Mouse (Mus musculus) hindbrain, embryonic 16.5 days (tissue): ENCODE data around the gene Siglece. TPM values are rescaled to one million over a fixed set of nuclear protein-coding genes. Genes with fewer than 3 reads are reported as not detected.
"Not testable (repeated sequence)": the region's sequence is repeated elsewhere in the genome, so short reads cannot be mapped to it uniquely, and the experiment has no call there.

Experiments used
- ATAC-seq: fragments of 200-750 bp; cut with Nextera tagmentation; 2 replicates; pipeline ENCODE4 v1.8.0; 2017; ENCODE audit warnings: moderate TSS enrichment, moderate library complexity
- H3K27ac ChIP-seq: fragments of 300-500 bp; sonication (generic); 2 replicates; pipeline ENCODE4 v1.5.1; 2014; ENCODE audit warnings: low read depth, mild to moderate bottlenecking, control low read depth, low read length, moderate library complexity
- H3K27me3 ChIP-seq: fragments of 300-500 bp; sonication (generic); replicated peaks from 2 replicates; pipeline ENCODE4 v1.6.1; 2014; ENCODE audit warnings: low read length; ENCODE audit not compliant: control insufficient read depth, insufficient read depth
- H3K36me3 ChIP-seq: fragments of 300-500 bp; sonication (generic); 2 replicates; pipeline ENCODE4 v1.6.1; 2014; ENCODE audit warnings: mild to moderate bottlenecking, low read length, moderate library complexity, mixed read lengths; ENCODE audit not compliant: control insufficient read depth, insufficient read depth
- H3K4me1 ChIP-seq: fragments of 300-500 bp; sonication (generic); 2 replicates; pipeline ENCODE4 v1.6.1; 2014; ENCODE audit warnings: low read depth, low read length; ENCODE audit not compliant: control insufficient read depth, insufficient read depth
- H3K4me2 ChIP-seq: fragments of 300-500 bp; sonication (generic); 2 replicates; pipeline ENCODE4 v1.6.1; 2014; ENCODE audit warnings: mild to moderate bottlenecking, low read length, control low read depth, moderate library complexity
- H3K4me3 ChIP-seq: fragments of 300-500 bp; sonication (generic); 2 replicates; pipeline ENCODE4 v1.5.1; 2014; ENCODE audit warnings: mild to moderate bottlenecking, low read length, control low read depth, moderate library complexity
- H3K9ac ChIP-seq: fragments of 300-500 bp; sonication (generic); 2 replicates; pipeline ENCODE4 v1.6.1; 2014; ENCODE audit warnings: low read depth, mild to moderate bottlenecking, control low read depth, low read length, moderate library complexity
- H3K9me3 ChIP-seq: fragments of 300-500 bp; sonication (generic); 2 replicates; pipeline ENCODE4 v1.6.1; 2014; ENCODE audit warnings: mild to moderate bottlenecking, low read length, moderate library complexity; ENCODE audit not compliant: control insufficient read depth
- WGBS: fragments of 180-500 bp; shearing (Covaris S2); extraction: QIAGEN DNeasy Blood & Tissue Kit; methylation state at CpG from one replicate; pipeline ENCODE4 v1.1.7; 2014; 5-methylcytosine and 5-hydroxymethylcytosine counted together
- polyA plus RNA-seq: library from polyadenylated mRNA; unstranded; fragments of >200 nt; fragmentation: Nextera tagmentation; extraction: Ambion mirVana; gene quantifications from 2 replicates; pipeline ENCODE4 v1.2.1, GENCODE M21; 2015

Siglece gene
- polyA plus RNA-seq, 1 experiment from 2014 or later = 0.31 TPM

- peaks cover 2% of the 10 kb centered on the region for H3K9me3 ChIP-seq
Observed at GRCm38 (mm10) chr7:43671064-43671808, 11.3 kb upstream of the Siglece start.

GRCm38 (mm10) chr7:43668582-43668981 lies 8.6 kb upstream of the Siglece start:
- Histone ChIP-seq H3K27ac (no peak overlapping the region), H3K36me3 (no peaks in the 10 kb centered on the region), H3K4me1 (peaks cover 7% of the 10 kb centered on the region), H3K27me3 (no peaks in the 10 kb centered on the region), H3K4me2 (no peak overlapping the region), H3K4me3 (no peak overlapping the region), H3K9me3 (no peaks in the 10 kb centered on the region), H3K9ac (no peak overlapping the region)
- WGBS = 20% methylated on average over 3 of the region's 3 CpGs
- ATAC-seq = no peak

More at GRCm38 (mm10) chr7:43671064-43671808, 11.3 kb upstream of the Siglece start:
- peaks cover 7% of the 10 kb centered on the region for H3K4me1 ChIP-seq
- H3K4me2 ChIP-seq = peak overlapping the region; percentile 85
- H3K9ac ChIP-seq = peak overlapping the region; percentile 45; the same call in 1 of the 2 replicates
- H3K27ac ChIP-seq = 0 out of 2 replicates have a peak overlapping the region, but pooled peaks have one; percentile 4
- peak overlapping the region; percentile 47 for H3K4me3 ChIP-seq
- H3K27me3 ChIP-seq = no peaks in the 10 kb centered on the region
- ATAC-seq = peak; percentile 67
- 66% methylated on average over 11 of the region's 11 CpGs for WGBS
- peaks cover 12% of the 10 kb centered on the region for H3K36me3 ChIP-seq

- ATAC-seq, H3K9me3 ChIP-seq, H3K27me3 ChIP-seq, H3K9ac ChIP-seq, H3K36me3 ChIP-seq, H3K4me2 ChIP-seq, H3K4me1 ChIP-seq, H3K27ac ChIP-seq, H3K4me3 ChIP-seq: not testable (repeated sequence)
- WGBS = 85% methylated on average over 4 of the region's 4 CpGs
Observed at GRCm38 (mm10) chr7:43667221-43667620, 7.3 kb upstream of the Siglece start.

- Histone ChIP-seq H3K9ac (no peak overlapping the region), H3K27me3 (no peaks in the 10 kb centered on the region), H3K36me3 (no peaks in the 10 kb centered on the region), H3K4me1 (no peaks in the 10 kb centered on the region), H3K4me2 (no peak overlapping the region), H3K27ac (no peak overlapping the region), H3K4me3 (no peak overlapping the region), H3K9me3 (no peaks in the 10 kb centered on the region)
- ATAC-seq = no peak
- WGBS = 94% methylated on average over 1 of the region's 1 CpGs
Observed at GRCm38 (mm10) chr7:43662804-43663203, 2.8 kb upstream of the Siglece start.

GRCm38 (mm10) chr7:43656232-43656631 lies 3.7 kb downstream of the Siglece start:
- Histone ChIP-seq H3K9ac (no peak overlapping the region), H3K27me3 (no peaks in the 10 kb centered on the region), H3K4me1 (no peaks in the 10 kb centered on the region), H3K9me3 (no peaks in the 10 kb centered on the region), H3K4me2 (no peak overlapping the region), H3K4me3 (no peak overlapping the region), H3K36me3 (no peaks in the 10 kb centered on the region), H3K27ac (no peak overlapping the region)
- WGBS = 68% methylated on average over 6 of the region's 6 CpGs
- no peak for ATAC-seq

GRCm38 (mm10) chr7:43654519-43654918 lies 5.4 kb downstream of the Siglece start:
- H3K27me3 ChIP-seq = no peaks in the 10 kb centered on the region
- no peak for ATAC-seq
- H3K4me2 ChIP-seq = no peak overlapping the region
- H3K9ac ChIP-seq = no peak overlapping the region
- no peaks in the 10 kb centered on the region for H3K4me1 ChIP-seq
- H3K27ac ChIP-seq = no peak overlapping the region
- no peak overlapping the region for H3K4me3 ChIP-seq
- H3K36me3 ChIP-seq = no peaks in the 10 kb centered on the region
- no peaks in the 10 kb centered on the region for H3K9me3 ChIP-seq
- 79% methylated on average over 3 of the region's 3 CpGs for WGBS

- 85% methylated on average over 6 of the region's 6 CpGs for WGBS
- H3K36me3 ChIP-seq = no peaks in the 10 kb centered on the region
- H3K4me1 ChIP-seq = no peaks in the 10 kb centered on the region
- no peaks in the 10 kb centered on the region for H3K9me3 ChIP-seq
- ATAC-seq = no peak
- no peak overlapping the region for H3K9ac ChIP-seq
- no peak overlapping the region for H3K4me3 ChIP-seq
- no peaks in the 10 kb centered on the region for H3K27me3 ChIP-seq
- no peak overlapping the region for H3K27ac ChIP-seq
- no peak overlapping the region for H3K4me2 ChIP-seq
Observed at GRCm38 (mm10) chr7:43652683-43653082, 7.3 kb downstream of the Siglece start.

- Histone ChIP-seq H3K4me2 (no peak overlapping the region), H3K27ac (no peak overlapping the region), H3K36me3 (no peaks in the 10 kb centered on the region), H3K27me3 (no peaks in the 10 kb centered on the region), H3K9me3 (no peaks in the 10 kb centered on the region), H3K4me1 (no peaks in the 10 kb centered on the region), H3K4me3 (no peak overlapping the region), H3K9ac (no peak overlapping the region)
- no peak for ATAC-seq
- WGBS = 83% methylated on average over 17 of the region's 17 CpGs
Observed at GRCm38 (mm10) chr7:43643046-43643652, 16.8 kb downstream of the Siglece start.

GRCm38 (mm10) chr7:43642587-43642986 lies 17.4 kb downstream of the Siglece start:
- no peaks in the 10 kb centered on the region for H3K4me1 ChIP-seq
- 82% methylated on average over 5 of the region's 5 CpGs for WGBS
- H3K9me3 ChIP-seq = no peaks in the 10 kb centered on the region
- no peaks in the 10 kb centered on the region for H3K36me3 ChIP-seq
- no peak overlapping the region for H3K4me2 ChIP-seq
- H3K27ac ChIP-seq = no peak overlapping the region
- no peak overlapping the region for H3K4me3 ChIP-seq
- no peaks in the 10 kb centered on the region for H3K27me3 ChIP-seq
- no peak overlapping the region for H3K9ac ChIP-seq
- ATAC-seq = no peak
